Mouse (Mus musculus): ENCODE measurements around the gene Traf1. TPM values are rescaled to one million over a fixed set of nuclear protein-coding genes. Genes with fewer than 3 reads are reported as not detected.

Gene Traf1
- polyA plus RNA-seq, 1 experiment from 2014 or later: 2.9 TPM

Other genes with a start within 250 kb of the Traf1 start
- gene Gapvd1, start 206.5 kb downstream of the Traf1 start, polyA plus RNA-seq (2015; fragmentation: Nextera tagmentation; extraction: Ambion mirVana): 119 and 120 TPM in 2 replicates
- 505 and 686 TPM in 2 replicates for gene Hspa5, start 189.8 kb downstream of the Traf1 start, polyA plus RNA-seq (2015; fragmentation: Nextera tagmentation; extraction: Ambion mirVana)
- gene Rabepk, start 161.9 kb downstream of the Traf1 start, polyA plus RNA-seq (2015; fragmentation: Nextera tagmentation; extraction: Ambion mirVana): 25.7 and 27.1 TPM in 2 replicates
- 76.6 and 80.1 TPM in 2 replicates for gene Fbxw2, start 135.5 kb downstream of the Traf1 start, polyA plus RNA-seq (2015; fragmentation: Nextera tagmentation; extraction: Ambion mirVana)
- not detected in 2 replicates for gene Gm34653, start 128.8 kb downstream of the Traf1 start, polyA plus RNA-seq (2015; fragmentation: Nextera tagmentation; extraction: Ambion mirVana)
- gene Cutal, start 87.4 kb downstream of the Traf1 start, polyA plus RNA-seq (2015; fragmentation: Nextera tagmentation; extraction: Ambion mirVana): 0.21 and 0.30 TPM in 2 replicates
- gene Psmd5, start 86.8 kb downstream of the Traf1 start, polyA plus RNA-seq (2015; fragmentation: Nextera tagmentation; extraction: Ambion mirVana): 87.4 and 90.4 TPM in 2 replicates
- 1.8 TPM in 2 replicates for gene Phf19, start 47.7 kb downstream of the Traf1 start, polyA plus RNA-seq (2015; fragmentation: Nextera tagmentation; extraction: Ambion mirVana)
- 0.19 TPM in 1 of 2 replicates, not detected in the other for gene Hc, start 99.7 kb upstream of the Traf1 start, polyA plus RNA-seq (2015; fragmentation: Nextera tagmentation; extraction: Ambion mirVana)
- gene AI182371, start 139.8 kb upstream of the Traf1 start, polyA plus RNA-seq (2015; fragmentation: Nextera tagmentation; extraction: Ambion mirVana): 0.22 and 0.52 TPM in 2 replicates
- gene Cntrl, start 147.7 kb upstream of the Traf1 start, polyA plus RNA-seq (2015; fragmentation: Nextera tagmentation; extraction: Ambion mirVana): 9.7 and 10.4 TPM in 2 replicates
- gene Rab14, start 239.3 kb upstream of the Traf1 start, polyA plus RNA-seq (2015; fragmentation: Nextera tagmentation; extraction: Ambion mirVana): 428 and 458 TPM in 2 replicates